Mouse (Mus musculus): ENCODE data around the gene Adnp.

The Adnp gene

GRCm38 (mm10) chr2:168213788-168214397 is 7.0 kb upstream of the Adnp start:
- in situ Hi-C loops (cut with MseI, MboI), result no loop called here

- in situ Hi-C loops (cut with MseI, MboI), result loop anchor here in 1 of 2 experiments (5.0 kb wide), 1 partner anchor 91 kb away; no protein-coding TSS in a partner anchor
Measured at GRCm38 (mm10) chr2:168207883-168208282, 971 bp upstream of the Adnp start.

DNA sequence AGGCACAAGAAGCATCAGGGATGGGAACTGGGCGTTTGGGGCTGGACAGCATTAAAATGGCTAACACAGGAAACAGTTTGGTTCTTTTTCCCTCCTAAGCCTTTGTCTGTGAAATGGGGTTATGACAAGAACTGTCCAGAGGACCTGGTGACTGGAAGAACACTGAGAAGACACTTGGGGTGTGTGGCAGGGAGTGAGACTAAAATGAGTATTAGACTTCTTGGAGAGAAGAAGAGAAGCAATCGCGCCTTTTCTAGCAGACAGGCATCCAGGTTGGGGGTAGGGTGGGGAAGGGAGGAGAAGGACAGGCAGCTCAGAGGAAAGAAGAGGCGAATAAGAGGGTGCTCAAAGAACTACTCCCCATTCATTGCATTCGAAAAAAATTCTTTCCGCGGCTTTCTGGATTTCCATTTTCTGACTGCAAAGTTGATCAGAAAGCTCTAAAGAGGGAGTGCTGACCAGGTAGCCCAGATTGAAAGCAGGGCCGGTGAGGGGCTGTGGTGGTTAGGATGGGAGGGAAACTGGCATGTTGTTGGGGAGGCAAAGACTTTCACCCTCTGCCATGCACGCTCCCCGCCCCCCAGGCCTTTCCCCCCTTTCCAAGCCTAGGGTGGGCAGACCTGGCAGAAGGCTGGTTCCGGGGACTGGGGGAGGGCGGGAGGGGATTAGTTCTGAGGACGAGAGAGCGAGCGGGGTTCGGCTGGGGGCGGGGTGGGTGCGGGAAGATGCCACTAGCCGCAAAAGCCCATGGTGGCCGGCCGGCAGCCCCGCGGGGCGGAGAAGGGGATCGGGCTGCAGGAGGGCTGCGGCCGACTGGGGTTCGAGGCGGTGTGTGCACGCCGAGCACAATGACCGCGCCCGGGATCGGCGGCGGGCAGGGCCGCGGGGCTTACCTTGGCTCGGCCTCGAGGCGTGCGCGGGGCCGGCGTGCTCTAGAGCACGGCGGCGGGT is 956 bp downstream of the Adnp start:
- in situ Hi-C loops (cut with MseI, MboI), result loop anchor here in 1 of 2 experiments (5.0 kb wide), 1 partner anchor 89 kb away; no protein-coding TSS in a partner anchor

DNA sequence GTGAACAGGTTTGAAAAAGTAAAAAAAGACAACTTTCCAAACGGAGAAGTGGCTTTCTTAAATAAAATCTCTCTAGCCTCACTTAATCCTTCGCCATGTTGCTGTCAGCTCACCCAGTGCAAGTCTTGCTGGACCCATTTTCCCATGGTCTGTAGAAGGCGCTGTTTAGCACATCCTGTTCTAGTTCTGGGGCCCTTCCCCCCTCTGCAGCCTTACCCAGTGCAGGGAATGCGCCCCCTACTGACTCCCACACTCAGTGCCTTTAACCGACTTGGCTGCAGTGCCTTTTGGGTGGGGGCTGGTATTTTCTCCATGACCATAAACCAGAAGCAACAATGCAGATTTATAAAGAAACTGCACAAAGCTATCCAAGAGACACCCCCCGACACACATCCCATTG is 1.6 kb downstream of the Adnp start:
- in situ Hi-C loops (cut with MseI, MboI), result loop anchor here in 1 of 2 experiments (5.0 kb wide), 1 partner anchor 88 kb away; no protein-coding TSS in a partner anchor

- in situ Hi-C loops (cut with MseI, MboI), result loop anchor here in 1 of 2 experiments (5.0 kb wide), 1 partner anchor 77 kb away; no protein-coding TSS in a partner anchor
Measured at GRCm38 (mm10) chr2:168204476-168204999, 2.4 kb downstream of the Adnp start.

DNA sequence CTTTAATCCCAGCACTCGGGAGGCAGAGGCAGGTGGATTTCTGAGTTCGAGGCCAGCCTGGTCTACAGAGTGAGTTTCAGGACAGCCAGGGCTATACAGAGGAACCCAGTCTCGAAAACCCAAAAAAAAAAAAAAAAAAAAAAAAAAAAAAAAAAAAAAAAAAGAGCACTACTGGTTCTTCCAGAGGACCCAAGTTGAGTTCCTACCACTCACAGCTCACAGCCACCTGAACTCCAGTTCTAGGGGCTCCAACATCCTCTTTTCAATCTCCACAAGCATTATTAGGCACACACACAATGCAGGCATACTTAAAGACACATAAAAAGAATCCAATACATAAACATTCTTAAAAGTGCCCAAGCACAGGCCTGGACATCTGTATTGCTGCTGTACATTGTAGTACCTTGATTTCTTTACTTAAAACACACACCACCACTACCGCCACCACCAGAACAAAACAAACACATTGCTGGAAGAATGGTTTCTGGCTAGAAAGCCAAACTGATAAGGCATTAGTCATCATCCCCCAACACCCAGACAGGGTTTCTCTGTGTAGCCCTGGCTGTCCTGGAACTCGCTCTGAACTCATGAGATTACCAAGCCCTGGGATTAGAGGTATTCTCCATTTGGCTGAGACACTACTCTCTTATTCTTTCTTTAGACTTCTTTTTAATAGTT is 6.8 kb downstream of the Adnp start:
- in situ Hi-C loops (cut with MseI, MboI), result loop anchor here in 1 of 2 experiments (5.0 kb wide), 1 partner anchor 73 kb away; no protein-coding TSS in a partner anchor

DNA sequence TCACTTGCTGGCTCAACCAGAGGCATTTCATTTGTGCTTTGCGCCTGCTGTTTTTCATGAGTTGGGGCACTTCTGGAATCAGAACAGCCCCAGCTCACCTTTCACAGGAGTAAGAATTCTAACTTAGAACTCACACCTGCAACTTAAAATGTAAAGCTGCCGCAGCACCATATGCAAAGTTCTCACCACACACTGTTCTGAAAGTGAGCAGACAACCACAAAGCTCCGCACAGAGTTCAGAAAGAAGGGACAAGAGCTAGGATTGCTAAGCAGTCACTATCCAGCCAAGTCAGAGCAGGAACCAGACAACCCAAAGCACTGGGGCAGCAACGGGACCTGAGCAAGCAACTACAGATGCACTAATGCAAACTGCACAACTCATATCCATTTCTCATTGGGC is 7.4 kb downstream of the Adnp start:
- in situ Hi-C loops (cut with MseI, MboI), result loop anchor here in 1 of 2 experiments (5.0 kb wide), 1 partner anchor 62 kb away; no protein-coding TSS in a partner anchor

- in situ Hi-C loops (cut with MseI, MboI), result loop anchor here in 1 of 2 experiments (5.0 kb wide), 1 partner anchor 61 kb away; no protein-coding TSS in a partner anchor
Measured at GRCm38 (mm10) chr2:168198421-168198820, 8.5 kb downstream of the Adnp start.

DNA sequence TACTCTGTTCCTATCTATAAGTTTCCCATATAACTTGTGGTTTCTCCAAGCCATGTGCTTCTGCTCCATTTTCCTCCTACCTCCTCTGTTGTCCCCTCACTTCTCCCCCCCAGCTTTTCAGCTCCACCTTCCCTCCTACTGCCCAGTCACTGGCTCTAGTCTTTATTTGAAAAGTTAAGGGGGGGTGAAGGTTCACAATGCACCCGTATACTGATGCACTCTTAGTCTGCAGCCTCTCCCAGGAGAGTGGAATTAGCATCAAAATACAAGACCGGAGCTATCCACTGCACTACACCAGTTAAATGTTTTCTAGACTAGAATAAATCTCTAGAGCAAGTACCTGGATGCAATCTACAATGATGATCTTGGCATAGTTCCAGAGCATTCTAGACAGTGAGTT is 11.2 kb downstream of the Adnp start:
- in situ Hi-C loops (cut with MseI, MboI), result loop anchor here in 1 of 2 experiments (5.0 kb wide), 1 partner anchor 58 kb away; no protein-coding TSS in a partner anchor

DNA sequence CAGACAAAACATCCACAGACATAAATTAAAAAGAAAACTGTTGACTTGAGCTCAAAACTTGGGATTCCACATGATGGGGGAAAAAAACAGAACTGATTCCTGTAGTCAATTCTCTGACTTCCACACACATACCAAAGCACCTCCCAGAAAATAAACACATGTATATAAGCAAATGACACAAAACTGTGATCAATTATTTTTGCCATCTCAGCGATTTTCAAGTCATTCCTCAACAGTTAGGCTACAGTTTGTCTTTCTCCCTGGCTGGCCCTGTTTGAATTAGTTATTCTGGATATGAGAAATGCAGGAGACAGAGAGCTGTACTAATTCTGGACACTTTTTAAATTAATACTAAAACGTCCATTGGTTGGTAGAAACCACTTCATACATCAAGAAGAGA is 13.2 kb downstream of the Adnp start:
- in situ Hi-C loops (cut with MseI, MboI), result no loop called here

GRCm38 (mm10) chr2:168191856-168192255 is 15.1 kb downstream of the Adnp start:
- in situ Hi-C loops (cut with MseI, MboI), result no loop called here

- in situ Hi-C loops (cut with MseI, MboI), result no loop called here
Measured at GRCm38 (mm10) chr2:168175946-168176345, 31.0 kb downstream of the Adnp start.

DNA sequence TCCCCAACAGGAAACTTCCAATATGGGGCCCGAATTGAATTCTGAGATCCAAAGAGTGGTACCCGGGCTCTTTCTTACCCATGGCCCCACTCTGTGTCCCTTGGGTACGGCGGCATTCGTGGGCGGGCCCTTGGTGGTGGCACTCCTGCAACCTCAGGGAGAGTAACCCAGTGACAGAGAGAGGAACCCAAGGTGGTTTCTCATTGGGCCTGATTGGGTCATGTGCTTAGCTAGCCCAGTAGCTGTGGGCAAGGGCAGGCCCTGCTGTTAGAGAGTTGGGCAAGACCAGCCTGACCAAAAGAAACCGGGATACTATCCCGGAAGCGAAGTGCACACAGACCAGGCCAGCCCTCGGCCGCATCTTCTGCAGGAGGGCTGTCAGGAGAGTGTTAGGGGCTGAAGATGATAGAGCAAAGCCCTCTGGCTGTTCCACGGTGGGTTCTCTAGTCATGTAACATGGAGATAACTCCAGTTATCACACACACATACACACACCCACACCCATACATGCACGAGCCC is 36.7 kb downstream of the Adnp start:
- in situ Hi-C loops (cut with MseI, MboI), result no loop called here

DNA sequence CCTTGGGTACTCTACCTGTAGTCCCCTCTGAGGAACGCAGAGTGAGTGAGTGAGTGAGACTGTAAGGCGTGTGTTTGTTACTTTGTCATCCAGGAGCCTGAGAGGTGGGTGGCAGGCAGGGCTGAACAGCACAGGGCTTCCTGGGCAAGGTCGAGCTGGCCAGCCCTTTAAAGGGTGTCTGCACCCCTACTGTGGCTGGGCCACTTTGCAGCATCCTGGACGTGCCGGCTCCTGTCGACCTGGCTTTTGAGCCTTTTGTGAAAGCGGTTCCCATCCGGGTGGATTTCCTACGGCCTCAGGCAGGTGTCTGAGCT is 37.2 kb downstream of the Adnp start:
- in situ Hi-C loops (cut with MseI, MboI), result no loop called here

- in situ Hi-C loops (cut with MseI, MboI), result no loop called here
Measured at GRCm38 (mm10) chr2:168168892-168169799, 37.8 kb downstream of the Adnp start.

DNA sequence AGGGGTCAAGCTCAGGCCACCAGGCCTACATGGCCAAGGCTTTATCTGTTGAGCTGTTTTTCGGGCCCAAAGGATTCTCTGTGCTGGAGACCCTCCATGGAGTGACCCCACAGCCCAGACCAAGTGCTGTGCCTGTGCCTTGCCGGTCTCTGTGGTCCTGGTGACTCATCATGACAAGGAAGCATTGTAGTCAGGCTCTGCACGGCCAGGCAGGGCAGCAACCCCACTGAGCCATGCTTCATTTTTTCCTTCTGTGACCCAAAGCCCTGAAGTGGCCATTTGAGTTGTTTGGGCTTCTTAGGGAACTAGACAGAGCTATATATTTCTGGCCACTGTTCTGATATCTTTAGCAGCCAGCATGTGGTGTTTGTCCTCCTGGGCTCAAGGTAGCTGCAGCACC is 39.1 kb downstream of the Adnp start:
- in situ Hi-C loops (cut with MseI, MboI), result no loop called here

DNA sequence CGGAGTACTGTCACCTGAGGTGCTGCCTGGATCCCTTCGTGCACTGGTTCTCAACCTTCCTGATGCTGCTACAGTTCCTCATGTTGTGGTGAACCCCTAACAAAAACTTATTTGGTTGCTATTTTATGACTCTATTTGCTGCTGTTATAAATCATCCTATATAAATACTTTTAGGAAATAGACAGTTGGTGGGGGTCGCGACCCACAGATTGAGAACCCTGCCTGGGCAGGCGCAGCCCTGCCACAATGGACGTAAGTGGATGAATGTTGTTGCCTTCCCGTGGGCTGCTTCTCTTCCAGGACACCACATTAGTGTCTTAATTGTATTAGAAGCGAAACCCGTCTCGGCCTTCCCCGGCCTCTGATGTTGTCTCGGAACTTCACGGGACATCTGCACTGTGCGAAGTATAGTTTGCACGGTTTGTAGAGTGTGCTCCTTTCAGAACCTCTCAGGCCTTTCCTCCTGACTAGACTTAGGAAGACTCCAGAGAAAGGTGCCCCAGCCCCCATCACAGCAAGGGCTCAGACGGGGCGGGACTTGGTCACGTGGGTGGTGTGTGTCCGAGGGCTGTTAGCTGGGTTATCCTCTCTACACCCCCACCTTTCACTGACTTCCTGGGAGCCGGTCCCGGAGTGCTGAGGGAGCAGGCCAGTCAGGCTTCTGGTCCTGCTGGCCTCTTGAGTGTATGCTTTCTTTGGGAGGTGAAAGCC is 40.0 kb downstream of the Adnp start:
- in situ Hi-C loops (cut with MseI, MboI), result no loop called here

DNA sequence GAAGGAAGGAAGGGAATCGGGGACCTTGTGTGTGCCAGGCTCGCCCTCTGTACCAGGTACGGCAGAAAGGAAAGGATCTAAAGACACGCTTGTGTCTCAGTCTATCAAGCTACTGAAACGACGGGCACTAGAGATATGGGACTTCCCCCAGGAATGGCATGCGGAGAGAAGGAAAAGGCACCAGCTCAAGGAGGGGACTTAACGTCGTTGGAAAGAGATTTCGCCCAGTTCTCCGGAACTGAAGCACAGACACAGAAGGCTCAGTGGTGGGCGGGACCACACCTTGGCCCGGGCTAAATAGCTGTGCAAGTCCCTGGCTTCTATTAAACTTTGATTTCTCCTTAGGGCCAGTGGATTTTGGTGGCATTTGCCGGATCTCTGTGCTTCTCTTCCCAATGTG is 44.9 kb downstream of the Adnp start:
- in situ Hi-C loops (cut with MseI, MboI), result no loop called here

DNA sequence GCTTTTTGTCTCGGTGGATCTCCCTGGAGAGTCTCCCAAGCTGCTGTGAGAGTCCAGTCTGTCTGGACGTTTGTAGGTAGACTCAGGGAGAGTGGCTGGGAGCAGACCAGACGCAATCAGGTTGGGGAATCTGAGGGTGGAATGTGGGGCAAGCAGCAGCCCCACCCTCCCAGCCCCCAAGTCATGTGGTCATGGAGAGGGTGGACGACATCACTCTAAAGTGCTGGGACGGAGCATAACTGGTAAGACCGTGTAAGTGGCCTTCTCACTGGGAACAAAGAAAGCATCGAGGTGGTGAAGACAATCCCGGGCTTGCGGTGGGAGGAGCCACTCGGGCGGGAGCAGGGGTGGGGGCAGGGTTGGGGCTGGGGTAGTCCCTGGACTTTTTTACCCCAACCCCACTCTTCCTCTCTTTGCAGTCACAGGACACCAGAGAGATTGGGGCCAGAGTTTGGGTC is 45.4 kb downstream of the Adnp start:
- in situ Hi-C loops (cut with MseI, MboI), result no loop called here
